ENCODE assay signal across 8 mouse cellular contexts in genomic region chr7:108950312-108950761, GRCm38 (mm10). TPM values are rescaled to one million over a fixed set of nuclear protein-coding genes. Genes with fewer than 3 reads are reported as not detected.
DNase-seq lines count a peak whose midpoint lies in the region; ATAC-seq and TF ChIP-seq lines count a peak whose summit lies in the region.

Tub (plus strand) TSS chr7:108950338.

- ATAC-seq in embryonic facial prominence, embryonic 14.5 days (ENCODE audit: low read depth) = peak; percentile 65
- peak; percentile 49 for ATAC-seq in heart, embryonic 16.5 days (replicated peaks; ENCODE audit: extremely low read depth, insufficient read depth, low FRiP score)
- no peak for ATAC-seq in liver, embryonic 14.5 days (ENCODE audit: insufficient read depth)
- peak; percentile 51; the same call in 1 of the 2 replicates for ATAC-seq in neutrophil, adult 5-6 weeks (ENCODE audit: extremely low read depth, insufficient number of reproducible peaks, low FRiP score, poor library complexity, severe bottlenecking)

- no peak within 1 kb of the TSS for H3K27ac ChIP-seq in embryonic facial prominence, embryonic 14.5 days (replicated peaks; ENCODE audit: low read depth, low read length)
- no peak within 1 kb of the TSS for H3K27ac ChIP-seq in heart, embryonic 16.5 days (ENCODE audit: low read length)
- H3K27ac ChIP-seq in liver, embryonic 14.5 days = no peak within 1 kb of the TSS

- peaks cover 43% of the 10 kb centered on the region for H3K27me3 ChIP-seq in embryonic facial prominence, embryonic 14.5 days (replicated peaks; ENCODE audit: control insufficient read depth, insufficient read depth, low read length)
- H3K27me3 ChIP-seq in heart, embryonic 16.5 days (ENCODE audit: control insufficient read depth, insufficient read depth, low read length) = peaks cover 46% of the 10 kb centered on the region
- peaks cover 39% of the 10 kb centered on the region for H3K27me3 ChIP-seq in liver, embryonic 14.5 days (ENCODE audit: control insufficient read depth, insufficient read depth, low read length)

- no peak for TF ChIP-seq EP300 in liver, embryonic 14.5 days (IDR thresholded peaks at IDR 0.05; ENCODE audit: low read depth)

- peaks cover 7% of the 10 kb centered on the region for H3K36me3 ChIP-seq in embryonic facial prominence, embryonic 14.5 days (ENCODE audit: control insufficient read depth, insufficient read depth, low read length)
- no peaks in the 10 kb centered on the region for H3K36me3 ChIP-seq in heart, embryonic 16.5 days (ENCODE audit: control insufficient read depth, insufficient read depth)
- no peaks in the 10 kb centered on the region; the same call in 1 of the 2 replicates for H3K36me3 ChIP-seq in liver, embryonic 14.5 days (replicated peaks; ENCODE audit: control insufficient read depth, insufficient read depth, low read depth)

- peak; percentile 92 for DNase-seq in CD4-positive, CD25-positive, alpha-beta regulatory T cell, adult 2 months (ENCODE audit: low read depth, low spot score)
- DNase-seq in adrenal gland, postnatal 14 days = peak; percentile 50
- DNase-seq in embryonic facial prominence, embryonic 14.5 days (ENCODE audit: low spot score) = peak; percentile 80
- peak; percentile 84 for DNase-seq in layer of hippocampus, adult 11-12 months (ENCODE audit: low spot score)
- DNase-seq in liver, embryonic 14.5 days (ENCODE audit: low read depth in 3 of 3, low spot score in 3 of 3) = no peak
- peak; percentile 21 for DNase-seq in thymus, postnatal 25 days

- peak within 1 kb of the TSS; percentile 95 for H3K4me2 ChIP-seq in embryonic facial prominence, embryonic 14.5 days (ENCODE audit: low read depth, low read length)
- peak within 1 kb of the TSS; percentile 67 for H3K4me2 ChIP-seq in heart, embryonic 16.5 days (ENCODE audit: low read depth, low read length)
- H3K4me2 ChIP-seq in liver, embryonic 14.5 days (ENCODE audit: low read depth) = peak within 1 kb of the TSS; percentile 24

- H3K4me1 ChIP-seq in embryonic facial prominence, embryonic 14.5 days (ENCODE audit: control insufficient read depth, insufficient read depth, low read length) = peaks cover 9% of the 10 kb centered on the region; the same call in 1 of the 2 replicates
- peaks cover 10% of the 10 kb centered on the region for H3K4me1 ChIP-seq in heart, embryonic 16.5 days (ENCODE audit: control insufficient read depth, insufficient read depth, low read length)
- no peaks in the 10 kb centered on the region for H3K4me1 ChIP-seq in liver, embryonic 14.5 days (replicated peaks; ENCODE audit: control insufficient read depth in 2 of 2, insufficient read depth in 2 of 2, low read length in 1 of 2)

- H3K4me3 ChIP-seq in embryonic facial prominence, embryonic 14.5 days (ENCODE audit: low read depth, low read length) = peak within 1 kb of the TSS; percentile 54
- peak within 1 kb of the TSS; percentile 51 for H3K4me3 ChIP-seq in heart, embryonic 16.5 days (ENCODE audit: low read length)
- no peak within 1 kb of the TSS for H3K4me3 ChIP-seq in liver, embryonic 14.5 days (ENCODE audit: insufficient read depth in 1 of 2, low read depth in 2 of 2, low read length in 2 of 2)

- under 1% methylated on average over 11 of the region's 44 CpGs for WGBS in embryonic facial prominence, embryonic 14.5 days
- 1% methylated on average over 42 of the region's 44 CpGs for WGBS in heart, embryonic 16.5 days
- 4% methylated on average over 43 of the region's 44 CpGs for WGBS in liver, embryonic 14.5 days (ENCODE audit: insufficient replicate concordance)

- no peak for TF ChIP-seq CTCF in liver, embryonic 14.5 days (IDR thresholded peaks at IDR 0.05; ENCODE audit: low read depth)

- peak within 1 kb of the TSS; percentile 58 for H3K9ac ChIP-seq in embryonic facial prominence, embryonic 14.5 days (ENCODE audit: low read depth, low read length)
- peak within 1 kb of the TSS; percentile 2; the same call in 1 of the 2 replicates for H3K9ac ChIP-seq in heart, embryonic 16.5 days (ENCODE audit: low read length)
- no peak within 1 kb of the TSS for H3K9ac ChIP-seq in liver, embryonic 14.5 days (replicated peaks)

- H3K9me3 ChIP-seq in embryonic facial prominence, embryonic 14.5 days (ENCODE audit: control insufficient read depth, low read length) = no peaks in the 10 kb centered on the region
- no peaks in the 10 kb centered on the region for H3K9me3 ChIP-seq in heart, embryonic 16.5 days (replicated peaks; ENCODE audit: control insufficient read depth, low read length)
- H3K9me3 ChIP-seq in liver, embryonic 14.5 days (ENCODE audit: control insufficient read depth, low read length) = no peaks in the 10 kb centered on the region

RNA-seq across cellular contexts. Expression of gene Tub, which starts in this region (rescaled TPM):
- total RNA-seq in adrenal gland, postnatal 14 days (2021) = 26.7 and 33.3 TPM in 2 replicates
- 5.6 and 6.8 TPM in 2 replicates for polyA plus RNA-seq in embryonic facial prominence, embryonic 14.5 days (2014; fragmentation: Nextera tagmentation; extraction: Ambion mirVana)
- 0.76 and 0.89 TPM in 2 replicates for polyA plus RNA-seq in heart, embryonic 16.5 days (2015; fragmentation: Nextera tagmentation; extraction: Ambion mirVana)
- polyA plus RNA-seq in liver, embryonic 14.5 days (2012; rRNA removed) = 0.06 and 0.14 TPM in 2 replicates
- not detected in 2 replicates for polyA plus RNA-seq in liver, embryonic 14.5 days (2014; fragmentation: Nextera tagmentation; extraction: Ambion mirVana)
- 0.70 and 1.8 TPM in 2 replicates for total RNA-seq in neutrophil, adult 5-6 weeks (2017)

Comparison
In these comparisons a context has a peak if more than half of its experiments do, and no peak if none do; other contexts are left out.
1. Peak in ATAC-seq, H3K4me3 ChIP-seq, H3K9ac ChIP-seq and H3K4me2 ChIP-seq in heart, embryonic 16.5 days; RNA of the gene not detected or under 1 TPM.
2. DNase-seq: peak in CD4-positive, CD25-positive, alpha-beta regulatory T cell, adult 2 months (single experiment), adrenal gland, postnatal 14 days (single experiment), embryonic facial prominence, embryonic 14.5 days (single experiment), layer of hippocampus, adult 11-12 months (single experiment) and thymus, postnatal 25 days (single experiment); none in liver, embryonic 14.5 days (0 of 3).
3. H3K4me2 ChIP-seq: peak in every context shown above with its lines; median percentile 95 in embryonic facial prominence, embryonic 14.5 days; 67 in heart, embryonic 16.5 days; 24 in liver, embryonic 14.5 days.